Mouse (Mus musculus) lung, embryonic 14.5 days (tissue): ENCODE results near the gene Nab2. TPM values are rescaled to one million over a fixed set of nuclear protein-coding genes. Genes with fewer than 3 reads are reported as not detected.

Experiments used
- ATAC-seq: fragments of 200-750 bp; cut with Nextera tagmentation; 2 replicates; pipeline ENCODE4 v1.8.0; 2017; ENCODE audit warnings: mild to moderate bottlenecking, moderate TSS enrichment, moderate library complexity; ENCODE audit not compliant: insufficient read depth
- DNase-seq: peaks from one replicate; pipeline ENCODE4 v3.0.0-alpha.2; 2015
- H3K27ac ChIP-seq: fragments of 300-500 bp; sonication (generic); 2 replicates; pipeline ENCODE4 v1.5.1; 2014; ENCODE audit warnings: low read depth, mild to moderate bottlenecking, moderate library complexity
- H3K27me3 ChIP-seq: fragments of 300-500 bp; sonication (generic); 2 replicates; pipeline ENCODE4 v1.6.1; 2014; ENCODE audit warnings: low read length, control low read depth; ENCODE audit not compliant: insufficient read depth
- H3K36me3 ChIP-seq: fragments of 300-500 bp; sonication (generic); 2 replicates; pipeline ENCODE4 v1.6.1; 2014; ENCODE audit warnings: control low read depth; ENCODE audit not compliant: insufficient read depth
- H3K4me1 ChIP-seq: fragments of 300-500 bp; sonication (generic); 2 replicates; pipeline ENCODE4 v1.6.1; 2014; ENCODE audit warnings: antibody characterized with exemption, control low read depth; ENCODE audit not compliant: insufficient read depth
- H3K4me2 ChIP-seq: fragments of 300-500 bp; sonication (generic); 2 replicates; pipeline ENCODE4 v1.6.1; 2014; ENCODE audit warnings: mild to moderate bottlenecking
- H3K4me3 ChIP-seq: fragments of 300-500 bp; sonication (generic); 2 replicates; pipeline ENCODE4 v1.5.1; 2014; ENCODE audit warnings: low read depth, low read length
- H3K9ac ChIP-seq: fragments of 300-500 bp; sonication (generic); 2 replicates; pipeline ENCODE4 v1.6.1; 2014
- H3K9me3 ChIP-seq: fragments of 300-500 bp; sonication (generic); 2 replicates; pipeline ENCODE4 v1.6.1; 2016; ENCODE audit warnings: low read depth, low read length, control low read depth
- CTCF ChIP-seq: IDR thresholded peaks from 2 replicates; pipeline ENCODE4 v1.5.1; 2016; ENCODE audit warnings: antibody characterized with exemption, low read depth
- WGBS: fragments of 180-500 bp; shearing (Covaris S2); extraction: QIAGEN DNeasy Blood & Tissue Kit; methylation state at CpG from one replicate; pipeline ENCODE4 v1.1.7; 2014; 5-methylcytosine and 5-hydroxymethylcytosine counted together
- polyA plus RNA-seq: library from polyadenylated mRNA; unstranded; fragments of >200 nt; fragmentation: Nextera tagmentation; extraction: Ambion mirVana; gene quantifications from 2 replicates; pipeline ENCODE4 v1.2.1, GENCODE M21; 2014

Gene Nab2
- polyA plus RNA-seq, 1 experiment from 2014 or later, result 13.5 TPM

DNA sequence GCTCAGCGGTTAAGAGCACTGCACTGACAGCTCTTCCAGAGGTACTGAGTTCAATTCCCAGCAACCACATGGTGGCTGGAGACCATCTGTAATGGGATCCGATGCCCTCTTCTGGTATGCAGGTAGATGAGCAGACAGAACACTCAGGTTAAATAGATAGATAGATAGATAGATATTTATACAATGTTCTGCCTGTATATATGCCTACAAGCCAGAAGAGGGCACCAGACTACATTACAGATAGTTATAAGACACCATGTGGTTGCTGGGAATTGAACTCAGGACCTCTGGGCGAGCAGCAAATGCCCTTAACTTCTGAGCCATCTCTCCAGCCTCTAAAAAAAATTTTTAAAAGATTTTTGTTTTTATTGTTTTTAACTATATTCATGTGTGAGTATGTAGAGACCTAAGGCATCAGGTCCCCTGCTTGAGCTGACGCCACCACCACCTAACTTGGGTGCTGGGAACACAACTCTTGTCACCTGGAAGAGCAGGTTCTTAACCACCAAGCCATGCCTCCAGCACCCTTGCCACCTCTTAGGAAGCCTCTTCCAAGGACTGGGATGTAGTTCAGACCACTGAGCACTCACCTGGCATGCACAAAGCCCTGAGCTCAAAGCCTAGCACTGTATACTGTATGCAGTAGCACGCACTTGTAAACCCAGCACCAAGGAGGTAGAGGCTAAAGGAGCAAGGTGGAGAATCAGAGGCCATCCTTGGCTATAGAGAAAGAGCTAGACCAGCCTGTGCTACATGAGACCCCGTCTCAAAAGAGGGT lies 44.7 kb downstream of the Nab2 start:
- no peak for DNase-seq
- no peak overlapping the region for H3K9ac ChIP-seq
- H3K4me2 ChIP-seq, result no peak overlapping the region
- H3K4me3 ChIP-seq, result no peak overlapping the region
- H3K27ac ChIP-seq, result no peak overlapping the region
- WGBS, result 92% methylated on average over 6 of the region's 6 CpGs
- H3K36me3 ChIP-seq, result no peaks in the 10 kb centered on the region
- H3K9me3 ChIP-seq, result peaks cover 4% of the 10 kb centered on the region
- TF ChIP-seq CTCF, result 0 out of 2 replicates have a peak, but pooled peaks have one; percentile 1
- H3K27me3 ChIP-seq, result no peaks in the 10 kb centered on the region
- H3K4me1 ChIP-seq, result peaks cover 2% of the 10 kb centered on the region; the same call in 1 of the 2 replicates
- no peak for ATAC-seq

DNA sequence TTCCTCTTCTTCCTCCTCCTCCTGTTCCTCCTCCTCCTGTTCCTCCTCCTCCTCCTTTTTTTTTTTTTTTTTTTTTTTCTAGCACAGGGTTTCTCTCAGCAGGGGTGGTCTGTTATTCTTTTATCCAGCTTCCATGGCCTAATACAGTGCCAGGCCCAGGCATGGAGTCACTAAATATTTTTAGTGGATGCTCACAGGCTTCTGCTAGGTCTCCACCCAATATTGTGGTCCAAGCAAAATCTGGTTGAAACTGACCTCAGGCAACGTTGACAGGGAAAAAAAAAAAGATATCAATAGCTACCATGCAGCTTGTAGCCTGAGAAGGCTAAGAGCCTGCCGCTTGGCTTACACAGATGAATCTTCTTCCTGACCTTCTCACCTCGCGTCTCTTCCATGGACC lies 45.7 kb downstream of the Nab2 start:
- no peak for ATAC-seq
- Histone ChIP-seq H3K4me3 (no peak overlapping the region), H3K9me3 (peaks cover 4% of the 10 kb centered on the region), H3K27me3 (no peaks in the 10 kb centered on the region), H3K4me2 (peak overlapping the region; percentile 96), H3K27ac (peak overlapping the region; percentile 97), H3K4me1 (peaks cover 6% of the 10 kb centered on the region), H3K9ac (no peak overlapping the region), H3K36me3 (no peaks in the 10 kb centered on the region)
- WGBS, result 59% methylated on average over 4 of the region's 4 CpGs
- TF ChIP-seq CTCF, result no peak
- DNase-seq, result no peak

DNA sequence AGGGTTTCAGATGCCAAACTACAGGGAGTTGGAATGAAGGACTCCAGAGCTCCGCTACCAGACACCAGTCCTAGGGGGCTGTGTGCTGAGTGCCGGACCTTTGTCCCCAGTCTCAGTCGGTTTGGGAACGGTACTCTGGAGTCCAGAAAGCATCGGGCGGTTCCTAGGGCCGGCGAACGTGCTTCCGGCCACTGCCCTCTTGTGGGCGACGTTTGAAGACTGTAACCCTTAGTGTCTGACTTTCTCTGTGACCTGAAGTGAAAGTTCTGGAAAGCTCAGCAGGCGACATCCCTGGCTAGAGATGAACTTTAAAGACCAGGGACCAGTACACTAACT lies 46.3 kb downstream of the Nab2 start:
- Histone ChIP-seq H3K9ac (peak overlapping the region; percentile 72), H3K4me2 (peak overlapping the region; percentile 96), H3K4me1 (peaks cover 12% of the 10 kb centered on the region), H3K9me3 (peaks cover 4% of the 10 kb centered on the region), H3K4me3 (peak overlapping the region; percentile 72), H3K27ac (peak overlapping the region; percentile 97), H3K27me3 (no peaks in the 10 kb centered on the region), H3K36me3 (no peaks in the 10 kb centered on the region)
- ATAC-seq, result peak; percentile 45
- WGBS, result under 1% methylated on average over 13 of the region's 13 CpGs
- DNase-seq, result peak; percentile 87
- TF ChIP-seq CTCF, result peak; percentile 70

DNA sequence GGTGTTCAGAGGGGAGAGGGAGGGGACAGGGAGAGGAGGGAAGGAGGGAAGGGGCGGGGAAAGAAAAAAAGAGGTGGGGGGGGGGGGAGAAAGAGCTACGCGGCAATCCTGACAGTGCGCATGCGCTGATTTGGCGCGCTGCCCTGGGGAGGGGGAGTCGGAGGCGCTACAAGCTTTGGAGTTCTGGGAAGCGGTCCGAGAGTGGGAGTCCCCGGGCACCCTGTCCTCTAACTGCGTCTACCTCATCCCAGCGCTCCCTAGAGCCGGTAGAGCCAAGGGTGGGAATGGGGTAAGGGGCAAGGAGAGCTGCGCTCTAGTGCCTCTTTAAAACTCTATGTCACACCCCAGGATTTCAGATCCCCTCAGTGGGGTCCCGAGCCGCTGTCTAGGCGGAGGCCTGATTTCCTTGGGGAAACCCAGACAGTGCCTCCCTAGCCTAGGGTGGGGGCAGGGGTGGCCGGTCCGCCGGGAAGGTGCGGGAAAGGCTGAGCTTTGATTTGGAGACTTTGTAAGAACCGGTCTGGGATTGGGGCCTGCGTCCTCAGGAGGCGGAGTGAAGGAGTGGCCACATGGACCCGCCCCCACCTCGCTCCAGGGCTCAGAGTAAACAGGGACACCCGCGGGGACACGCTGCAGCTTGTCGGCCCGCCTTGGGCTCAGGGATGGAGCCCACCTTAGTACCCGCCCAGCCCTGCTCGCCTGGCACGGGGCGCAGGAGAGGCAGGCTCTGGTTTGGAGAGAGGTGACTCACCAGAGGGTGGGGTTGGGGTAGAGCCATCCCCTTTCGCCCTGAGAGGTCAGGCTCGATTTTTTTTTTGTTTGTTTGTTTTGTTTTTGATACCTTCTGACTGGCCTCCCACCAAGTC lies 46.9 kb downstream of the Nab2 start:
- under 1% methylated on average over 39 of the region's 39 CpGs for WGBS

DNA sequence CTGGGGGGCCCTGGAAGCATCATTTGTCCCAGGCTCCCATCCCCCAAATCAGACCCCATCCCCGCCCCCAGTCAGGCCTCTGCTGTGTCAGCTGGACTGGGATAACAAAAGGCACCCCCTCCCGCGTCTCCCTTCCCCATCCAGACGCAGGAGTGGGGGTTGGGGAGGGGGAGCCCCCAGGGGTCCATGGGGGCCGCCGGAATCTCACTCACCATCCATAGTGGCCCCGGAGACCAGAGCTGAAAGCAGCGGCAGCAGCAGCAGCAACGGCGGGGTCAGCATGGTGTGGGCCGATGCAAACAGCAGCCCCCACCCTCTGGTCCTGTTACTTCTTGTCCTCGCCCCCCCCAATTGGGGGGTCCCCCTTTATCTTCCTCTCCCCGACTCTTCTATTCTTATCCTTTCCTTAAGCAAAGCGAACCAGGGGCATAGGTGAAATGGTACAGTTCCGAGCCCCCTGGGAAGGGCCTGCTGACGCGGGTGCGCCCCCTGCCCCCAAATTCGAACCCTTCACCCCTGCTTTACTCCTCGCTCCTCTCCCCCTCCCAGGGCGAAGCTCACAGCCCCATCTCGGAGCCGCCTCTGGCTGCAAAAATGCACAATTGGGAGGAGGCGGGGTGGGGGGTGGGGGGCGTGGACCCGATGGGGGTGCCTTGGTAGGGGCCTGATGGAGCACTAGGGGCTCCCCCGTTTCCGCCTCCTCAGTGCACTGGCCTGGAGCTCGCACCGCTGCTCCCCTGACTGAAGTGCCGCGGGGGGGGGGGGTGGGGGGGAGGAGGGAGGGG lies 47.8 kb downstream of the Nab2 start, which contains the start of gene Lrp1:
TSS of gene Lrp1 (minus strand) at position 743 of the 785 bp plus-strand sequence.
- WGBS, result under 1% methylated on average over 26 of the region's 32 CpGs
- Histone ChIP-seq H3K9ac (peak within 1 kb of the TSS; percentile 74), H3K9me3 (no peaks in the 10 kb centered on the region), H3K27me3 (no peaks in the 10 kb centered on the region), H3K36me3 (no peaks in the 10 kb centered on the region), H3K27ac (peak within 1 kb of the TSS; percentile 97), H3K4me1 (peaks cover 26% of the 10 kb centered on the region), H3K4me2 (peak within 1 kb of the TSS; percentile 96), H3K4me3 (peak within 1 kb of the TSS; percentile 72)
- ATAC-seq (peak; percentile 72), DNase-seq (peak; percentile 64)
- TF ChIP-seq CTCF, result 0 out of 2 replicates have a peak, but pooled peaks have one; percentile 17

More for the DNA sequence above, 46.9 kb downstream of the Nab2 start:
- H3K4me3 ChIP-seq, result peak overlapping the region; percentile 72
- H3K27me3 ChIP-seq, result no peaks in the 10 kb centered on the region
- peak overlapping the region; percentile 96 for H3K4me2 ChIP-seq
- no peaks in the 10 kb centered on the region; the same call in 1 of the 2 replicates for H3K9me3 ChIP-seq
- H3K9ac ChIP-seq, result peak overlapping the region; percentile 72
- DNase-seq, result peak; percentile 94
- H3K27ac ChIP-seq, result peak overlapping the region; percentile 97
- TF ChIP-seq CTCF, result no peak
- no peaks in the 10 kb centered on the region for H3K36me3 ChIP-seq
- H3K4me1 ChIP-seq, result peaks cover 18% of the 10 kb centered on the region
- peak; percentile 90 for ATAC-seq

DNA sequence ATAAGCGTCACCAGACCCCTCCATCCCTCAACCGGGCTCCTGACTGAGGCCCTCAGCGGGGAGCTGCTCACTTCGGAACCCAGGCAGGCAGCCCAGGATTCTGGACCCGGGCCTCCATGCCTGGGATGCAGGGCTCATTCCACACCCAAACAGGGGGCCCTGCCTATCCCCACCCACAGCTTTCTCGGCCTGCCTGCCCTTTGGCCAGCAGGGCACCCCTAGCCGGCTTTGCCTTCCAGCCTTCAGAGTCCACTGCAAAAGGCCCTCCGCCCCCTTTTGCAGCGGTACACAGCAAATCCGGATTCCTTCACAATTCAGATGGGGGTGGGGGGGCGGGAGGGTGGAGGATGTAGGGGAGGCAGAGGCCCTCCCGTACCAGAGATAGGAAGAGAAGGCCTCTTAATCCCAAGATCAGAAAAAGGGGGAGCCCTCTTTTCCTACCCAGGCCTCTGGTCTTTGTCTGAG lies 48.4 kb downstream of the Nab2 start:
- H3K27me3 ChIP-seq, result no peaks in the 10 kb centered on the region
- H3K27ac ChIP-seq, result peak overlapping the region; percentile 97
- under 1% methylated on average over 12 of the region's 12 CpGs for WGBS
- no peaks in the 10 kb centered on the region for H3K36me3 ChIP-seq
- DNase-seq, result peak; percentile 66
- no peak for TF ChIP-seq CTCF
- H3K4me3 ChIP-seq, result peak overlapping the region; percentile 72
- no peak for ATAC-seq
- no peaks in the 10 kb centered on the region for H3K9me3 ChIP-seq
- peak overlapping the region; percentile 96 for H3K4me2 ChIP-seq
- H3K4me1 ChIP-seq, result peaks cover 33% of the 10 kb centered on the region
- H3K9ac ChIP-seq, result peak overlapping the region; percentile 74
